ENCODE assay signal across 21 mouse cellular contexts in genomic region chr8:3225731-3226130, GRCm38 (mm10). TPM values are rescaled to one million over a fixed set of nuclear protein-coding genes. Genes with fewer than 3 reads are reported as not detected.
DNase-seq lines count a peak whose midpoint lies in the region; ATAC-seq and TF ChIP-seq lines count a peak whose summit lies in the region.
"Had no signal": no experiment of that assay in that cellular context is flagged by ENCODE, and none has a peak within 500 bp of the region (broad histone marks: within the 10 kb centered on the region; RNA-seq: fewer than 3 reads in every experiment).

No protein-coding gene starts in this region.

- ATAC-seq in liver, postnatal 0 days: no peak
- no peak for ATAC-seq in CD4-positive, CD25-positive, alpha-beta regulatory T cell, adult 4 months
- ATAC-seq: activated CD4-positive, CD25-positive, alpha-beta regulatory T cell, adult 4 months; midbrain, embryonic 13.5 days had no signal

- peak overlapping the region; percentile 26; the same call in 1 of the 2 replicates for H3K27ac ChIP-seq in heart, adult 2 months
- H3K27ac ChIP-seq in liver, postnatal 0 days (ENCODE audit: low read depth): no peak overlapping the region
- no peak overlapping the region for H3K27ac ChIP-seq in thymus, adult 2 months (ENCODE audit: control insufficient read depth, insufficient read depth, low read length)
- H3K27ac ChIP-seq: embryonic facial prominence, embryonic 10.5 days; forebrain, embryonic 12.5 days; hindbrain, embryonic 14.5 days; liver, embryonic 15.5 days; midbrain, embryonic 13.5 days; neural tube, embryonic 13.5 days; stomach, embryonic 15.5 days had no signal

- H3K36me3 ChIP-seq in heart, adult 2 months (ENCODE audit: control insufficient read depth, insufficient read depth, low read length): peaks cover 22% of the 10 kb centered on the region
- no peaks in the 10 kb centered on the region for H3K36me3 ChIP-seq in liver, postnatal 0 days (replicated peaks; ENCODE audit: insufficient read depth, low read length)
- H3K36me3 ChIP-seq in thymus, adult 2 months (ENCODE audit: control insufficient read depth, insufficient read depth, low read length): no peaks in the 10 kb centered on the region
- H3K36me3 ChIP-seq: embryonic facial prominence, embryonic 10.5 days; forebrain, embryonic 12.5 days; liver, embryonic 15.5 days; midbrain, embryonic 13.5 days; neural tube, embryonic 13.5 days; stomach, embryonic 15.5 days had no signal

- no peak for TF ChIP-seq CTCF in heart, adult 2 months (IDR thresholded peaks at IDR 0.05)
- TF ChIP-seq CTCF in liver, postnatal 0 days (IDR thresholded peaks at IDR 0.05; ENCODE audit: low read depth): no peak
- TF ChIP-seq CTCF in thymus, adult 2 months (IDR thresholded peaks at IDR 0.05; ENCODE audit: borderline replicate concordance, control insufficient read depth, extremely low read depth, insufficient read depth, low read length, poor library complexity): no peak

- intact Hi-C loops in heart, adult 2 months (cut with DNase I): loop anchor here (2.0 kb wide), 1 partner anchor 53 kb away; the partner anchor contains the start of gene Insr

- H3K27me3 ChIP-seq in heart, adult 2 months (ENCODE audit: control insufficient read depth, insufficient read depth, low read length): no peaks in the 10 kb centered on the region
- no peaks in the 10 kb centered on the region for H3K27me3 ChIP-seq in liver, postnatal 0 days (ENCODE audit: insufficient read depth, low read length)
- H3K27me3 ChIP-seq in thymus, adult 2 months (ENCODE audit: control insufficient read depth, insufficient read depth, low read length): no peaks in the 10 kb centered on the region
- H3K27me3 ChIP-seq: forebrain, embryonic 12.5 days; liver, embryonic 15.5 days; midbrain, embryonic 13.5 days; neural tube, embryonic 13.5 days; stomach, embryonic 15.5 days had no signal

- H3K4me2 ChIP-seq in liver, postnatal 0 days (ENCODE audit: low read depth, low read length): no peak overlapping the region
- H3K4me2 ChIP-seq: forebrain, embryonic 12.5 days; hindbrain, embryonic 14.5 days; liver, embryonic 15.5 days; midbrain, embryonic 13.5 days; neural tube, embryonic 13.5 days; stomach, embryonic 15.5 days had no signal

- TF ChIP-seq EP300 in heart, adult 2 months (IDR thresholded peaks at IDR 0.05; ENCODE audit: insufficient read depth, low read depth, low read length): no peak
- no peak for TF ChIP-seq EP300 in liver, postnatal 0 days (IDR thresholded peaks at IDR 0.05; ENCODE audit: low read depth)

- no peak for DNase-seq in heart, adult 2 months
- no peak for DNase-seq in heart, adult 11 months
- peak; percentile 31 for DNase-seq in liver
- DNase-seq in liver, postnatal 0 days: no peak
- DNase-seq in ZHBTc4 (ENCODE audit: low read depth, low spot score): peak; percentile 50
- peak; percentile 60 for DNase-seq in lung, postnatal 36 days
- DNase-seq in thymus, adult 2 months: no peak
- DNase-seq: B cell, adult 2 months; cerebellum, adult 8-10 months; gastrocnemius, postnatal 10 days; right cerebral cortex, postnatal 14 days; thymus, adult 18-20 months had no signal

- H3K9me3 ChIP-seq in liver, postnatal 0 days (ENCODE audit: low read length): no peaks in the 10 kb centered on the region
- H3K9me3 ChIP-seq: forebrain, embryonic 12.5 days; liver, embryonic 15.5 days; midbrain, embryonic 13.5 days; neural tube, embryonic 13.5 days; stomach, embryonic 15.5 days had no signal

- TF ChIP-seq POLR2A in heart, adult 2 months (IDR thresholded peaks at IDR 0.05; ENCODE audit: insufficient read depth, low read depth, low read length): no peak
- no peak for TF ChIP-seq POLR2A in thymus, adult 2 months (IDR thresholded peaks at IDR 0.05; ENCODE audit: control insufficient read depth, extremely low read depth, insufficient read depth, low read length, poor library complexity)

- no peak overlapping the region for H3K9ac ChIP-seq in heart, adult 2 months (ENCODE audit: low read depth, low read length)
- no peak overlapping the region for H3K9ac ChIP-seq in liver, postnatal 0 days (replicated peaks)
- H3K9ac ChIP-seq: forebrain, embryonic 12.5 days; hindbrain, embryonic 14.5 days; liver, embryonic 15.5 days; midbrain, embryonic 13.5 days; neural tube, embryonic 13.5 days; stomach, embryonic 15.5 days had no signal

- peaks cover 22% of the 10 kb centered on the region for H3K4me1 ChIP-seq in heart, adult 2 months (ENCODE audit: control insufficient read depth, insufficient read depth, low read length)
- peaks cover 41% of the 10 kb centered on the region for H3K4me1 ChIP-seq in liver, postnatal 0 days (ENCODE audit: insufficient read depth)
- peaks cover 3% of the 10 kb centered on the region for H3K4me1 ChIP-seq in thymus, adult 2 months (replicated peaks; ENCODE audit: control insufficient read depth, insufficient read depth, low read length)
- H3K4me1 ChIP-seq: stomach, embryonic 15.5 days had no signal

- WGBS in heart, adult 2 months: 79% methylated on average over 1 of the region's 1 CpGs
- WGBS in liver, postnatal 0 days (ENCODE audit: insufficient replicate concordance): 74% methylated on average over 1 of the region's 1 CpGs
- WGBS in thymus, adult 2 months: 78% methylated on average over 1 of the region's 1 CpGs

- no peaks in the 10 kb centered on the region; the same call in none of the 2 replicates for H3K79me2 ChIP-seq in heart, adult 2 months (replicated peaks; ENCODE audit: control insufficient read depth, insufficient read depth, low read length)

- no peak overlapping the region for H3K4me3 ChIP-seq in heart, adult 2 months
- H3K4me3 ChIP-seq in liver, postnatal 0 days (ENCODE audit: low read depth, low read length): no peak overlapping the region
- H3K4me3 ChIP-seq in thymus, adult 2 months (ENCODE audit: control insufficient read depth, insufficient read depth, low read length): no peak overlapping the region
- H3K4me3 ChIP-seq: embryonic facial prominence, embryonic 10.5 days; forebrain, embryonic 12.5 days; liver, embryonic 15.5 days; midbrain, embryonic 13.5 days; neural tube, embryonic 13.5 days; stomach, embryonic 15.5 days had no signal

RNA-seq across cellular contexts. Expression of gene Insr, which starts 53.7 kb away (rescaled TPM):
- 100 to 1,000 TPM; 112 to 145 TPM for total RNA-seq in heart, adult 2 months (2021)
- 24.6 and 42.3 TPM in 2 replicates for polyA plus RNA-seq in heart, adult 2 months (2012; rRNA removed)
- 28.9 and 31.3 TPM in 2 replicates for polyA plus RNA-seq in liver, postnatal 0 days (2015; fragmentation: Nextera tagmentation; extraction: Ambion mirVana)
- 10 to 100 TPM; 10.6 to 12.0 TPM for polyA plus RNA-seq in CD4-positive, CD25-positive, alpha-beta regulatory T cell, adult 4 months (2017; shearing (Covaris generic))
- polyA plus RNA-seq in thymus, adult 2 months (2012; rRNA removed): 22.0 and 26.3 TPM in 2 replicates

Comparison
In these comparisons a context has a peak if more than half of its experiments do, and no peak if none do; other contexts are left out.
1. DNase-seq: peak in liver (single experiment), ZHBTc4 (single experiment) and lung, postnatal 36 days (single experiment); none in heart, adult 2 months (0 of 2), heart, adult 11 months (single experiment), liver, postnatal 0 days (single experiment) and thymus, adult 2 months (single experiment).